Mouse (Mus musculus): ENCODE measurements around the gene Zfp69. TPM values are rescaled to one million over a fixed set of nuclear protein-coding genes. Genes with fewer than 3 reads are reported as not detected.

The Zfp69 gene
- polyA plus RNA-seq (2014; fragmentation: Illumina TruSeq; extraction: RNeasy Lipid Tissue Mini Kit (QIAGEN cat#74804); ENCODE audit: low read depth, low replicate concordance) = 0.58 TPM

GRCm38 (mm10) chr4:120951428-120951973, at the start of gene Zfp69:
Gene Zfp69, minus strand, starts transcription at chr4:120951699.

DNA sequence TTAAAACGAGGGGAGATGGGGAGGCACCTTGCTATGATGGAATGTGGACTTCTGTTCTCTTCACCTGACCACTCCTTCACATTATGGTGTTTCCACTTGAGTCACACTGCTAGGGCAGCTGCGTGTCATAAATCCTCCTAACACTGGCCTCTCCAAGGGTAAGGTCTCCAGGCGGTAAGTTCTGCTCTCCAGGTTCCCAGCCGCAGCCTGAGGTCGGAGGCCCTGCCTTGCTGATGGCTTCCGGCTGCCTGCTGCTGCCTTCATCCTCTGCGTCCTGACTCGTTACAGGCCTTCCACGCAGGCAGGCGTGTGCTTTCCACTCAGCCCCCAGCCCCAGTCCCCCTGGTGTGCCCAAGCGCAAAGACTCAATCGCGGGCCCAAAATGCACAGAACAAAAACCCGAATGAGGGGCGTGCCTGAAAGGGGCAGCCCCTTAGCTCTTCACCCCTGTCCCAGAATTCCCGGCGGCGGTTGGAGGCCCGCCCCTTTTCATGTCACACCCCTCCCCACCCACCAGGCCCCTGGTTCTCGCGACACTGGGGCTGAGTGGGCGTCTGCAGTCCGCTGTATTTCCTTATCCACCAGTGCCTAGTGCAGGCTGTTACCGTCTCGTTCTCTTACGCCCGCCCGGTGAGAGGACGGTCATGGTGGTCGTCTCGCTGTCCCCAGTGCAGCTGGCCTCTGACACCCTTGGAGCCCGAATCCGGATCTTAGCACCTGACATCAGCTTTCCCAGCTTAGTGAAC, 26.8 kb downstream of the Zfp69 start, which contains the start of gene Exo5:
Gene Exo5, minus strand, starts transcription at position 464 of the 746 bp plus-strand sequence.

Other genes with a start within 250 kb of the Zfp69 start
- gene Kcnq4, start 203.1 kb downstream of the Zfp69 start, polyA plus RNA-seq (2014; fragmentation: Illumina TruSeq; extraction: RNeasy Lipid Tissue Mini Kit (QIAGEN cat#74804); ENCODE audit: low read depth, low replicate concordance) = not detected
- 28.5 TPM for gene Nfyc, start 120.1 kb downstream of the Zfp69 start, polyA plus RNA-seq (2014; fragmentation: Illumina TruSeq; extraction: RNeasy Lipid Tissue Mini Kit (QIAGEN cat#74804); ENCODE audit: low read depth, low replicate concordance)
- 4.1 TPM for gene Rims3, start 96.9 kb downstream of the Zfp69 start, polyA plus RNA-seq (2014; fragmentation: Illumina TruSeq; extraction: RNeasy Lipid Tissue Mini Kit (QIAGEN cat#74804); ENCODE audit: low read depth, low replicate concordance)
- 6.4 TPM for gene Exo5, start 26.7 kb downstream of the Zfp69 start, polyA plus RNA-seq (2014; fragmentation: Illumina TruSeq; extraction: RNeasy Lipid Tissue Mini Kit (QIAGEN cat#74804); ENCODE audit: low read depth, low replicate concordance)
- 26.8 TPM for gene Smap2, start 65.5 kb upstream of the Zfp69 start, polyA plus RNA-seq (2014; fragmentation: Illumina TruSeq; extraction: RNeasy Lipid Tissue Mini Kit (QIAGEN cat#74804); ENCODE audit: low read depth, low replicate concordance)
- gene Col9a2, start 87.7 kb upstream of the Zfp69 start, polyA plus RNA-seq (2014; fragmentation: Illumina TruSeq; extraction: RNeasy Lipid Tissue Mini Kit (QIAGEN cat#74804); ENCODE audit: low read depth, low replicate concordance) = not detected
- gene Zmpste24, start 146.5 kb upstream of the Zfp69 start, polyA plus RNA-seq (2014; fragmentation: Illumina TruSeq; extraction: RNeasy Lipid Tissue Mini Kit (QIAGEN cat#74804); ENCODE audit: low read depth, low replicate concordance) = 214 TPM
- not detected for gene Tmco2, start 157.5 kb upstream of the Zfp69 start, polyA plus RNA-seq (2014; fragmentation: Illumina TruSeq; extraction: RNeasy Lipid Tissue Mini Kit (QIAGEN cat#74804); ENCODE audit: low read depth, low replicate concordance)